Mouse (Mus musculus) embryo, embryonic 10.5 days (tissue): ENCODE results near the gene Mtmr12.
"Not testable (repeated sequence)": the region's sequence is repeated elsewhere in the genome, so short reads cannot be mapped to it uniquely, and the experiment has no call there.

Experiments used
- DNase-seq: peaks from one replicate; pipeline ENCODE4 v3.0.0-alpha.2; 2015; ENCODE audit warnings: low spot score

The Mtmr12 gene

GRCm38 (mm10) chr15:12211577-12211976 lies 6.7 kb downstream of the Mtmr12 start:
- DNase-seq = no peak

DNA sequence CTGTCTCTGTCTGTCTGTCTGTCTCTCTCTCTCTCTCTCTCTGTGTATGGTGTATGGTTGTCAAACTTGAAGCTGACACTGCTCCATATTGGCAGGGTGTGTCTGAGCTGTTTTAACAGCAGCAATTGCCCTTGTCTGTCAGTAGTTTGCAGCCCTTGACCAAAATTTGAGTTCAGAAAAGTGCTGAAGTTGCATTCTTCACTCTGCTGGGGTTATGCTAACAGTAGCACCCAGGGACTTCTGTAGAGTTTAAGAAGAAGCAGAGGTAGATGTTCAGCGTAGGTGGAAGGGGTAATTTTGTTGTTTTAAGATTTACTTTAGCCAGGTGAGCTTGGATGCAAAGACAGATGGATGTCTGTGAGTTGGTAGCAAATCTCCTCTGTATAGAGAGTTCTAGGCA lies 7.4 kb downstream of the Mtmr12 start:
- DNase-seq = no peak

GRCm38 (mm10) chr15:12214531-12215414 lies 9.9 kb downstream of the Mtmr12 start:
- DNase-seq = no peak

DNA sequence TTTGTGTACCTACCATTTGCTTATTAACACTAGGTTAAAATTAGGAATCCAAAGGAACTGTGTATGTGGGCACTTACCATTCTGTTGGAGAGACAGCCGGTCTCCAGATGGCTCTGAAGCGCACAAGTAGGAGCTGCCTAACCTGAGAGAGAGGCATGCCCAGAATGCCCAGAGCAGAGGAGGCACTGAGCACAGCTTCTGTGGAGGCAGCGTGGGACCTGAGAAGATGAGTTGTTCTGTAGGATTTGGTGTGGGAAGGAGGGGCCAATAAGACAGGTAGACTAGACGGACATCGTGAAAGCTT lies 10.5 kb downstream of the Mtmr12 start:
- no peak for DNase-seq

DNA sequence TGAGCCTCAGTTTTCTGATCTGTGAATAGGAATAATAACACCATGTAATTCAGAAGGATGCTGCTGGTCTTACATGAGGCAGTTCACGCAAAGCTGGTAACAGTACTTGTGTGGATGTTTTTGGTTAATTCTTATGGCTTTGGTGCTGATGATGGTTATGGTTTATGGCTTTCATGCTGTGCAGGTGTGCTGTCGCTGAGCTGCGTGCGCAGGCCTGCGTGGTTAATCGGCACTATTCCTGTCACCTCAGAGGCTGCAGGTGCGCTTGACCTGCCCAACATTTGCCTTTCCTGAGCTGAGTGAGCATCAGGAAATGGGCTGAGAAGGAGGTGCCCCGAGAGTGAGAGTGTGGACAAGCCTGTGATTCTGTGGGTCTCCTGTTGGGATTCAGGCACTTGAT lies 11.3 kb downstream of the Mtmr12 start:
- DNase-seq = no peak

GRCm38 (mm10) chr15:12216798-12217197 lies 12.0 kb downstream of the Mtmr12 start:
- no peak for DNase-seq

DNA sequence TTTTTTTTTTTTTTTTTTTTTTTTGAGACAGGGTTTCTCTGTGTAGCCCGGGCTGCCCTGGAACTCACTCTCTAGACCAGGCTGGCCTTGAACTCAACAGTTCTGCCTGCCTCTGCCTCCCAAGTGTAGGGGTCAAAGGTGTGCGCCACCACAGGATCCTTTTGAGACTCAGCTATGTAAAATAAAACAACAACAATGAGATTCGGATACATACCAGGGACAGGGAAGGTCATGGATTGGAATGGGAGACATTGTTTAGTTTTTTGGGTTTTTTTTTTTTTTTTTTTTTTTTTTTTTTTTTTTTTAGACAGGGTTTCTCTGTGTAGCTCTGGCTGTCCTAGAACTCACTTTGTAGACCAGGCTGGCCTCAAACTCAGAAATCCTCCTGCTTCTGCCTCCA lies 12.5 kb downstream of the Mtmr12 start:
- not testable (repeated sequence) for DNase-seq

- DNase-seq = no peak
These were observed 13.0 kb downstream of the Mtmr12 start for GRCm38 (mm10) chr15:12217849-12218248.

- no peak for DNase-seq
These were observed 14.0 kb downstream of the Mtmr12 start for GRCm38 (mm10) chr15:12218583-12219382.

DNA sequence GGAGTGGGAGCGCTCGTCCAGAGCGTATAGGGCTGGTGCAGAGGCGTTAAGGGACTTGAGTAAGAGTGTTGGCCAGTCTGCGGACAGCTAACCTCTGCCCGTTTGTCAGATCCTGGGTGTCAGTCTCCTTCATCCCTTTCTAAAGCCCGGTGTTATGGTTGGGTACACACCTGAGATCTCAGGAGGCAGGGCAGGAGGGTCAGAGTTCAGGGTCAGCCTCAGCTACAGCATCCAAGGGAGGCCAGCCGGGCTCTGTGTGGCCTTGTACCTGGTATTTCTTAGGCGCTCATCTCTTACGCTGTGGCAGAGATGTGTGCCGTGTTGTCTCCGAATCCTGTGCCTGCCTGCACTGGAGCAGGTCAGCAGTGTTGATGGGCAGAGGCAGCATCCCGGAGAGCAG lies 16.3 kb downstream of the Mtmr12 start:
- no peak for DNase-seq

- DNase-seq = peak; percentile 51
These were observed 17.9 kb downstream of the Mtmr12 start for GRCm38 (mm10) chr15:12222564-12223302.

GRCm38 (mm10) chr15:12223393-12223792 lies 18.6 kb downstream of the Mtmr12 start:
- no peak for DNase-seq

DNA sequence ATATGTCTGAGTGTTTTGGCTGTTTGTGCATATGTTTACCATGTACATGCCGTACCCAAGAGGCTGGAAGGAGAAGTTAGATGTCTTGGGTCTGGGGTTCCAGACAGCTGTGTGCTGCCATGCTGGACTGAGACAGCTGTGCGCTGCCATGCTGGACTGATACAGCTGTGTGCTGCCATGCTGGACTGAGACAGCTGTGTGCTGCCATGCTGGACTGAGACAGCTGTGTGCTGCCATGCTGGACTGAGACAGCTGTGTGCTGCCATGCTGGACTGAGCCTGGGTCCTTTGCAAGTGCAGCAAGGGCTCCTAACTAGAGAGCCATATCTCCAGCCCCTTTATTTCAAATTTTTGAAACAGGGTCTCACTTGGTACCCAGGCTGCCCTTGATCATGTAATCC lies 19.4 kb downstream of the Mtmr12 start:
- no peak for DNase-seq

DNA sequence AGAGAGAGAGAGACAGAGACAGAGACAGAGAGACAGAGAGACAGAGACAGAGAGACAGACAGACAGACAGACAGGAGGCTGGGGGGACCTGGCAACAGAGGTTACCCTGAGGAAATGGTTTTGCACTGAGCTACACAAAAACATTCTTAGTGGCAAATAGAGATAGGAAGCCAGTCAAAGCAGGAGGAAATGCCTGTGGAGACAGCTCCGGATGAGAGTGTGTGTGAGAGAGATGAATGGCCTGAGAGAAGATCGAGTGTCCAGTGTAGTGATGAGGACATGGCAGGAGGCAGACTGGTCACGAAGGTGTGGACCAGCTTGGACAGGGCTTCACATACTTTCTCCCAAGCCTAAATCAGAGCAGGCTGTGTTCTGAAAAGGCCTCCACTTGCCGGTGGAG lies 20.2 kb downstream of the Mtmr12 start:
- no peak for DNase-seq

DNA sequence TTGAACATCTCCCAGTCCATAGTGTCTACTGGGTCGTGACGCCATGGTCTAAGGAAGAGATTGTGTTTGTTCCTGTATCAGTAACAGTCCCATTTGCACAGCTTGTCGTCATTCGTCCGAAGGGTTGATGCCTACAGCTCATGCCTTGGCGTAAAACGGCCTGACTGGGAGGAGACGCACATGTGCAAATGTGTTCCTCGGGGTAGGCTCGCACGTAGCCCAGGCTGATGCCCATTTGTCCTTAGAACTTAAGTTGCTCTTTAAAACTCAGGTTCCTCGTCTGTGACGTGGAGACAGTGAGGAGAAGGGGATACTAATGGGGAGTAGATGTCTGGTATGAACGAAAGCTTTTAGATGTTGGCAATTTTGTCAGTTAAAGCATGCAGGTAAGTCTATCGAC lies 22.1 kb downstream of the Mtmr12 start:
- DNase-seq = no peak

GRCm38 (mm10) chr15:12227355-12227754 lies 22.5 kb downstream of the Mtmr12 start:
- no peak for DNase-seq

- DNase-seq = no peak
These were observed 24.9 kb downstream of the Mtmr12 start for GRCm38 (mm10) chr15:12229603-12230242.

GRCm38 (mm10) chr15:12230243-12230935 lies 25.6 kb downstream of the Mtmr12 start:
- no peak for DNase-seq

- no peak for DNase-seq
These were observed 26.6 kb downstream of the Mtmr12 start for GRCm38 (mm10) chr15:12231462-12231861.

DNA sequence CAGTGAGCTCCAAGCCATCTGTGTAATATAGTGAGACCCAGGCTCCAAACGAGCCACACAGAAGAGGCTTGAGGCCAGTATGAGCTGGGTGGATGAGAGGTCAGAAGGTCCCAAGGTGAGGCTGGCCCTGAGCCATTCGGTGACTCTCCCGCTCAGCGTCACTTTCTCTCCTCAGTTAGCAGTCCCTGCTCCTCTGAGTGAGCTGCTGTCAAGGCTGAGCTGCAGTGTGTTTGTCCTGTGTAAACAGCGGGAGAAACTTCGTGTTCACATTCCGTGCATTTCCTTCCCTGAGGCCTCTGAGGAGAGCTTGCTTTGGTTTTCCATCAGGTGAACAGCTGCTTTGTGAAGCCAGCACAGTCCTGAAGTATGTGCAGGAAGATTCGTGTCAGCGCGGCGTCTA lies 27.6 kb downstream of the Mtmr12 start:
- DNase-seq = no peak

DNA sequence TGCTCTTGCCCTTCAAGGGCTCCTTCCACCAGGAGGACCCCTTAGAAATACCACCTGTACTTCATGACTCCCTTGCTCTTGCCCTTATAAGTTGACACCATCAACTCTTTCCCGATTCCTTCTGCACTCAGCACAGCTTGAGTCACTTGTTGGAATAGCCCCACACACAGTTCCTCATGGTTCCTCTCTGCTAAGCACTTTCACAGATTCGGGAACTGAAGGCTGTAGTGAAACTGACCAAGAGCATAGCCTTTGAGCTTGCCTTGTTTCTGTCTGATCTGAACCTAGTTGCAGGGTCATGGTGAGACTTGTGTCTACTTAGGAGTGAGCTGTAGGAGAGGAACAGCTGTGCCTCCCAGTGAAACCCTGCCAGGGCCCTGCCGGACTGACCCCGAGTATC lies 28.2 kb downstream of the Mtmr12 start:
- DNase-seq = no peak

DNA sequence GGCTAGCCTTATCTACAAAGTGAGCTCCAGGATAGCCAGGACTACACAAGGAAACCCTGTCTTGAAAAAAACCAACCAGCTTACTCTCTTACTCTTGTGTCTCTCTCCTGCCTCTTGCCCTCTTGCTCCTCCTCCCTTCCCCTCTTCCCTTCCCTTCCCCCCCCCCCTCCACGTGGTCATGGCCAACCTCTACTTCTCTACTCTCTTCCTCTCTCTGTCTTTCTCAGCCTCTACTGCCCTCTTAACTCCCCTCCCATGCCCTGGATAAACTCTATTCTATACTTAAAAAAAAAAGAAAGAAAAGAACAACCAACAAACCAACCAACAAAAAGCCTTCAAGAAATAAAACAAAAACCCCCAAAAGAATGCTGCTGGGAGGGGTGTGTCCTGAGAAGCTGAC lies 30.7 kb downstream of the Mtmr12 start:
- no peak for DNase-seq
